Mouse (Mus musculus) liver, embryonic 14.5 days (tissue): Measurements from ENCODE around the gene Slc45a2.

Source experiments
- CTCF ChIP-seq: IDR thresholded peaks from 2 replicates; pipeline ENCODE4 v1.5.1; 2016; ENCODE audit warnings: antibody characterized with exemption, low read depth, control low read depth
- EP300 ChIP-seq: IDR thresholded peaks from 2 replicates; pipeline ENCODE4 v1.6.1; 2016; ENCODE audit warnings: antibody characterized with exemption, low read depth

GRCm38 (mm10) chr15:11067891-11068290 lies 67.4 kb downstream of the Slc45a2 start:
- TF ChIP-seq CTCF, result no peak
- TF ChIP-seq EP300, result no peak
